Mouse (Mus musculus): ENCODE measurements around the gene Pdia3. TPM values are rescaled to one million over a fixed set of nuclear protein-coding genes. Genes with fewer than 3 reads are reported as not detected.
A peak's percentile ranks its signal among the peaks of the same experiment; 100 is the strongest.

The Pdia3 gene
- polyA plus RNA-seq, 1 experiment from 2014 or later, result 231 TPM

- H3K36me3 ChIP-seq (replicated peaks; ENCODE audit: insufficient read depth, low read length), result peaks cover 35% of the 10 kb centered on the region
- H3K4me1 ChIP-seq (ENCODE audit: insufficient read depth), result peaks cover 25% of the 10 kb centered on the region
- H3K4me3 ChIP-seq (ENCODE audit: low read depth, low read length), result no peak overlapping the region
- TF ChIP-seq EP300 (IDR thresholded peaks at IDR 0.05; ENCODE audit: low read depth), result no peak
- TF ChIP-seq CTCF (IDR thresholded peaks at IDR 0.05; ENCODE audit: low read depth), result no peak
- 56% methylated on average over 4 of the region's 4 CpGs for WGBS (ENCODE audit: insufficient replicate concordance)
- no peak for ATAC-seq
- no peak overlapping the region for H3K4me2 ChIP-seq (ENCODE audit: low read depth, low read length)
- H3K9me3 ChIP-seq (ENCODE audit: low read length), result no peaks in the 10 kb centered on the region
- H3K27me3 ChIP-seq (ENCODE audit: insufficient read depth, low read length), result no peaks in the 10 kb centered on the region
- no peak overlapping the region for H3K27ac ChIP-seq (ENCODE audit: low read depth)
- H3K9ac ChIP-seq (replicated peaks), result no peak overlapping the region
- no peak for DNase-seq
Measured at GRCm38 (mm10) chr2:121439746-121440145, 26.2 kb downstream of the Pdia3 start.

GRCm38 (mm10) chr2:121440834-121441605, 27.4 kb downstream of the Pdia3 start:
- Histone ChIP-seq H3K9me3 (ENCODE audit: low read length) (no peaks in the 10 kb centered on the region), H3K4me2 (ENCODE audit: low read depth, low read length) (0 out of 2 replicates have a peak overlapping the region, but pooled peaks have one; percentile 98), H3K9ac (replicated peaks) (no peak overlapping the region), H3K27me3 (ENCODE audit: insufficient read depth, low read length) (no peaks in the 10 kb centered on the region), H3K4me1 (ENCODE audit: insufficient read depth) (peaks cover 25% of the 10 kb centered on the region), H3K27ac (ENCODE audit: low read depth) (no peak overlapping the region), H3K4me3 (ENCODE audit: low read depth, low read length) (no peak overlapping the region), H3K36me3 (replicated peaks; ENCODE audit: insufficient read depth, low read length) (peaks cover 23% of the 10 kb centered on the region)
- TF ChIP-seq CTCF (IDR thresholded peaks at IDR 0.05; ENCODE audit: low read depth) (no peak), EP300 (IDR thresholded peaks at IDR 0.05; ENCODE audit: low read depth) (no peak)
- no peak for DNase-seq
- ATAC-seq, result no peak
- WGBS (ENCODE audit: insufficient replicate concordance), result 53% methylated on average over 5 of the region's 5 CpGs

- WGBS (ENCODE audit: insufficient replicate concordance), result 16% methylated on average over 11 of the region's 11 CpGs
- no peaks in the 10 kb centered on the region for H3K27me3 ChIP-seq (ENCODE audit: insufficient read depth, low read length)
Measured at GRCm38 (mm10) chr2:121441800-121442199, 28.2 kb downstream of the Pdia3 start.

GRCm38 (mm10) chr2:121442259-121443067, 28.9 kb downstream of the Pdia3 start:
- Histone ChIP-seq H3K4me3 (ENCODE audit: low read depth, low read length) (peak overlapping the region; percentile 60), H3K27ac (ENCODE audit: low read depth) (peak overlapping the region; percentile 57; the same call in 1 of the 2 replicates), H3K9ac (replicated peaks) (peak overlapping the region; percentile 56), H3K9me3 (ENCODE audit: low read length) (no peaks in the 10 kb centered on the region), H3K4me1 (ENCODE audit: insufficient read depth) (peaks cover 25% of the 10 kb centered on the region), H3K36me3 (replicated peaks; ENCODE audit: insufficient read depth, low read length) (peaks cover 16% of the 10 kb centered on the region), H3K27me3 (ENCODE audit: insufficient read depth, low read length) (no peaks in the 10 kb centered on the region), H3K4me2 (ENCODE audit: low read depth, low read length) (peak overlapping the region; percentile 98)
- no peak for TF ChIP-seq CTCF (IDR thresholded peaks at IDR 0.05; ENCODE audit: low read depth)
- no peak for TF ChIP-seq EP300 (IDR thresholded peaks at IDR 0.05; ENCODE audit: low read depth)
- peak; percentile 93 for ATAC-seq
- peak; percentile 92 for DNase-seq
- WGBS (ENCODE audit: insufficient replicate concordance), result 2% methylated on average over 26 of the region's 30 CpGs

More at GRCm38 (mm10) chr2:121441800-121442199, 28.2 kb downstream of the Pdia3 start:
- Histone ChIP-seq H3K4me1 (ENCODE audit: insufficient read depth) (peaks cover 25% of the 10 kb centered on the region), H3K9ac (replicated peaks) (peak overlapping the region; percentile 56; the same call in 1 of the 2 replicates), H3K36me3 (replicated peaks; ENCODE audit: insufficient read depth, low read length) (peaks cover 20% of the 10 kb centered on the region), H3K4me3 (ENCODE audit: low read depth, low read length) (peak overlapping the region; percentile 60), H3K4me2 (ENCODE audit: low read depth, low read length) (peak overlapping the region; percentile 98), H3K9me3 (ENCODE audit: low read length) (no peaks in the 10 kb centered on the region), H3K27ac (ENCODE audit: low read depth) (no peak overlapping the region)
- DNase-seq (peak; percentile 43), ATAC-seq (peak; percentile 18)
- TF ChIP-seq EP300 (IDR thresholded peaks at IDR 0.05; ENCODE audit: low read depth) (no peak), CTCF (IDR thresholded peaks at IDR 0.05; ENCODE audit: low read depth) (no peak)

GRCm38 (mm10) chr2:121443068-121443349, 29.4 kb downstream of the Pdia3 start:
- Histone ChIP-seq H3K9ac (replicated peaks) (peak overlapping the region; percentile 56), H3K27ac (ENCODE audit: low read depth) (peak overlapping the region; percentile 57; the same call in 1 of the 2 replicates), H3K4me1 (ENCODE audit: insufficient read depth) (peaks cover 28% of the 10 kb centered on the region), H3K27me3 (ENCODE audit: insufficient read depth, low read length) (no peaks in the 10 kb centered on the region), H3K4me2 (ENCODE audit: low read depth, low read length) (peak overlapping the region; percentile 98), H3K36me3 (replicated peaks; ENCODE audit: insufficient read depth, low read length) (peaks cover 11% of the 10 kb centered on the region), H3K9me3 (ENCODE audit: low read length) (no peaks in the 10 kb centered on the region), H3K4me3 (ENCODE audit: low read depth, low read length) (peak overlapping the region; percentile 60)
- ATAC-seq, result peak; percentile 38
- 11% methylated on average over 8 of the region's 8 CpGs for WGBS (ENCODE audit: insufficient replicate concordance)
- no peak for DNase-seq
- TF ChIP-seq CTCF (IDR thresholded peaks at IDR 0.05; ENCODE audit: low read depth) (no peak), EP300 (IDR thresholded peaks at IDR 0.05; ENCODE audit: low read depth) (no peak)

GRCm38 (mm10) chr2:121444178-121444577, 30.6 kb downstream of the Pdia3 start, which contains the start of gene Ell3:
Gene Ell3 (minus strand): TSS chr2:121444278.
- ATAC-seq (no peak), DNase-seq (no peak)
- peak within 1 kb of the TSS; percentile 60 for H3K4me3 ChIP-seq (ENCODE audit: low read depth, low read length)
- H3K4me2 ChIP-seq (ENCODE audit: low read depth, low read length), result peak within 1 kb of the TSS; percentile 98
- H3K9ac ChIP-seq (replicated peaks), result peak within 1 kb of the TSS; percentile 56
- peaks cover 30% of the 10 kb centered on the region for H3K4me1 ChIP-seq (ENCODE audit: insufficient read depth)
- WGBS (ENCODE audit: insufficient replicate concordance), result 89% methylated on average over 1 of the region's 1 CpGs
- H3K27me3 ChIP-seq (ENCODE audit: insufficient read depth, low read length), result no peaks in the 10 kb centered on the region
- H3K9me3 ChIP-seq (ENCODE audit: low read length), result no peaks in the 10 kb centered on the region
- TF ChIP-seq EP300 (IDR thresholded peaks at IDR 0.05; ENCODE audit: low read depth), result no peak
- peaks cover under 1% of the 10 kb centered on the region; the same call in 1 of the 2 replicates for H3K36me3 ChIP-seq (replicated peaks; ENCODE audit: insufficient read depth, low read length)
- H3K27ac ChIP-seq (ENCODE audit: low read depth), result no peak within 1 kb of the TSS
